Mouse (Mus musculus) gastrocnemius, adult 18-20 months (tissue): ENCODE data around the gene Arsg. TPM values are rescaled to one million over a fixed set of nuclear protein-coding genes. Genes with fewer than 3 reads are reported as not detected.

ENCODE experiments used
- DNase-seq: peaks from one replicate; pipeline ENCODE4 v3.0.0; 2021; ENCODE audit warnings: low spot score
- total RNA-seq, 2 experiments: library from RNA; stranded (reverse); gene quantifications; 2 replicates each; pipeline ENCODE4 v1.2.3; 2021

The Arsg gene
- total RNA-seq, 2 experiments from 2014 or later, result 1.2 to 1.6 TPM

DNA sequence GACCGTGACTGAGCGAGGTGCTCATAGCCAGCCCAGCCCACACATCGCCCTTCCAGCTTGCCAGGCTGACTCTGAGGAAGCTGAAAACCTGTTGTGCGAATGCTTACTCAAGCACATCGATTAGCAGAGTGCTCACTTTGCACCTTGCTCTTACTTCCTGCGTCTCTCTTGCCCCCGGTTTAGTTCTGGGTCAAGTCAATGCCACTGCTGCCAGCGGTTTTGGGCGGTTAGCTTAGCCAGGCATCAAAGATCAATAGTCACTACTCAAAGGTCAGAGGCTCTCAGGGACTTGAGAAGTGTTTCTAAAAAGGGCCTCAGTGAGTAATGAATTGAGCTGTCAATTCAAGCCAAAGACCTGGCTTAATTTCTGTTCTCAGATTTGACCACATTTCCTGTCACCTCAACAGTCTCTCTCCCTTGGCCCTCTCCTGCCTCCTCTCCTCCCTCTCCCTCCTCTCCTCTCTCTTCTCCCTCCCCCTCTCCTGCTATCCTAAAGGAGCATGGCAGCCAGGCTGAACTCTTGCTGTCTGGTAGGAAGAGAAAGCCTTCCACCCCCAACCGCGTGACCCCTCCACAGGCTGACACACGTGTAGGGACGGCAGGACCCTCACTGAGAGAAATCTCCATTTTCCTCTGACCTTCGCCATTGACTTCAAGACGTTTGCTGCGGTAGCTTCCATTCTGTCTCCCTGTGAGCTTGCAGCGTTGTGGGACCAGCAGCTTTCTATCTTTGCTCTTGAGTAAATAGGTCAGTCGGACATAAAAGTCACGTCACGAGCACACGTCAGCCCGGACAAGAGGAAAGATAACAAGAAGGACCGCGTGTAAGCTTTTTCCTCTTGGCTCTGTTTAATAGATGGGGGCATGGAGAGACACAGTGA lies 22.0 kb downstream of the Arsg start:
- DNase-seq, result no peak

DNA sequence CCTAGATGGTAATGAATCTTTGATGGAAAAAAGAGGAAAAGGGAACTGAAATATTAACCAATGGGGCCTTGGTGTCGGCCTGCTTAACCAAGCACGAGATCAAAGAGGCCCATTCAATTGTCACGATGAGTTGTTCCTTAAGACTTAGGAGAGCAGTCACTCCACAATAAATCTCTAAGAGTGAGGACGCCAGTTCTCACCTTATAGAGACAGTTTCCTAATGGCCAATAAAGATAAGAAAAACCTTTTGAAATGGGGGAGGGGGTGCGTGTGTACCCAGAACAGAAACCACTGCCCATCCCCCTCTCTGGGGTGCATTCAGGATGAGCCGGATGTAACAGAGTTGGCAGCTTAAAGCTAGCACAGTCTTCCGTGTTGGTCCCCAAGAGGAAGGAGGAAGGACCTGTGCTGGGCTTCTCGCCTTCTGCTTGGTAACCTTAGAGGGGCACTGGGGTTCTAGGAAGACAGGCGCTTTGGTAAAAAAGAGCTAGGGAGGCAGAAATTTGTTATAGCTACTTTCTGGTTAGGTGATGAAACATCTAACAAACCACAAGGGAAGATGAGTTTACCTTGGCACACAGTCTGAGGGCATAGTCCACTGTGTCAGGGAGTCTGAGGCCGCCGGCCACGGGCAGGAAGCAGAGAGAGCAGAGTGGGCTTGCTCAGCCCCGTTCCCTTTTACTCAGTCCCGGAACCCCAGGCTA lies 22.7 kb downstream of the Arsg start:
- no peak for DNase-seq

DNA sequence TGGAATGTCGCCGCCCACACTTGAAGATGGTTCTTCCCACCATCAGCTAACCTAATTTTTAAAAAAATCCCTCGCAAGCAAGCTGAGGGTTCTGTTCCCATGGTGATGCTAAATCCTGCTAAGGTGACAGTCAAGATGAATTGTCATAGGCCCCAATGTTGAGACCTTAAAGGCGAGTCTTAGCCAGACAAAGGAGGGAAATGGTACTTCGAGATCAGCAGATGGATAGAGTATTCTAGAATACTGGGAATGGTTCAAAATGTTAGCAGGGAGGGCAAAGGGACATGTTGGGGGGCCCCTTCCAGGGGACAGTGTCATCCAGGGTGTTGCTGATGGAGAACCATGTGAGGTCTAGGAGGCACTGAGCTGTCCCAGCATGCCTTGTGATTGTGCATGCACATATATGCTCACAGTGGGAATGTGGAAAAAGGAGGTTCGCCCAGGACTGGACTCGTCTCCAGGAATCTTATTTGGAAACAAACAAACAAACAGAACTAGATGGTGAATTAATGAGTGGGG lies 23.4 kb downstream of the Arsg start:
- no peak for DNase-seq

DNA sequence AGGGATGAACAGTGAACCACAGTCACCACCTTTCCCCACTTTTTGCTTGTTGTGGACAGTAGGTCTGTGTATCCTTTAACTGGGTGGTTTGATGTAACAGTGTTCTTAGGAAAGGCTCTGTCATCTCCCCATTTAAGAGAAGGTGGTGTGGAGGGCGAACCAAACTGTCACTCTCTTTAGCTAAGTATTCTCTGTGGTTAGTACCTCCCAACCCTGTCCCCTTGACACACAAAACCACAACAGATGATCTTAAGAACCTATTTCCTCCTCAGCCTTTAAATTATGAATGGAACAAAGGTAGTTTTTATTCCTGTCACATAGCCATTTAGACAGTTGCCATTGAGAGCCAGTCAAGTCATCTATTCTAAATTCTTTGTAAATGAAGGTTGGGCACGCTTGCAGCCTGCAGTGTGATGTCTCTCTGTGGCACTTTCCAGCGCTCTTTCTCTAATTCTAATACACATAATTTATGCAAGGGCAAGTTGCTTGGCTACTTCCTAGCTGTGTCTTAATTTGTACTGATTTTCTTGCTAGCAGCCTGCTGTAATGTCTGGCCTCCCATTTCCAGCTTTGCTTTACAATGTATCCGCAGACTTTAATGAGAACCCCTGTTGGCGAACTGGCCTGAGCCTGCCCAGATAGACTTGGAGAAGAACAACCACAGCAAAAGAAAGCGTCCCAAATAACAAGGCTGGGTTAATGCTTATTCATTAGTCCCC lies 24.0 kb downstream of the Arsg start:
- DNase-seq, result no peak

DNA sequence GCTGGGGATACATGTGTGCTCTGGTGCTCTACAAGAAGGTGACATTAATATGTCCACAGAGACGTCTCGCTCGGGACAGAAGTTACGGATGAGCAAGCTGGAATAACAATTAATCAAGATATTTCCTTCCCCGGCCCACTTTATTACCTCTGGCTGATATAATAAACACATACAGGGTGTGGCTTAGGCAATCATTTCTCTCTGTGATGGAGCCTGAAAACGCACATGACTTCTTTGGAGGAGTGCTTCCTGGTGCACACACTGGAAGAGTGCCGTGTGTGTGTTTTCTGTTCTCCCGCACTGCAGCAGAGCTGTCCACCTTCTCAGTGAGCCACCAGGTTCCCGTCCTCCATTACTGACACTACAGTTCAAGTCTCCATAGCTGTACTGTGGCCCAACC lies 24.8 kb downstream of the Arsg start:
- no peak for DNase-seq

DNA sequence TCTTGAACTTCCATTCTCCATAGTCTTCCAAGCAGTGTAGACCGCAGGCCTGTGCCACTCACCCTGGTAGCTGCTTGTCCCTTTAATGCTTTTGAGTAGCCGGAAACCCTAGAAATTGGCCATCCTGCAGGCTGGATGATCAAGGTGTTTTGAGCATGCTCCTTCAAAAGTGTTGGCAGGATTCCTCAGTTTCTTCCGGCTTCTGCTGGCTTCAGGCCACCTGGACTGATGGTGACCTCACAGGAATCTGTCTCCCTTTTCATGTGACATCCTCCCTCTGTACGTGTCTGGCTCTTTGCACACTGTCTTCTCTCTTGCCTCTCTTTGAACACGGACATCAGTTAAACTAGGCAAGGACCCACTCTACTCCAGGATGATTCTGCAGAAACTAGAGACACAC lies 27.0 kb downstream of the Arsg start:
- DNase-seq, result no peak

DNA sequence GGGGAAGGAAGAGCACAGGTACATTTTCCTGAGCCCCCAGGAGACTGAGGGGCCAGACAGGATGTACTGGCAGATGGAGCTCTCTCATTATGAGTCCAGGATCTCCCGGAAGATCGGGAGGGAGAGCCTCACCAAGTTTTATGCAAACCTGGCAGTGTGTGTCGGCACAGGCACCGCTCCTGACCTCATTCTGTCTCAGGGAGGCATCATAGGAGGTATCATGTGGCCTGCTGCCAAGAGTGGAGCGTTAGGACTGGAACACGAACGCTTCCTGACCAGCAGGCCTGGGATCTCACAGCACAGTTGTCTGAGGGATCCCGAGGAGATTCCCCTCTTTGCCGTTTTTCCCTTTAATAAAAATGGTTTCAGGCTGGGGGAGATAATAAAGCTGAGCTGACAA lies 31.8 kb downstream of the Arsg start:
- DNase-seq, result peak; percentile 36

DNA sequence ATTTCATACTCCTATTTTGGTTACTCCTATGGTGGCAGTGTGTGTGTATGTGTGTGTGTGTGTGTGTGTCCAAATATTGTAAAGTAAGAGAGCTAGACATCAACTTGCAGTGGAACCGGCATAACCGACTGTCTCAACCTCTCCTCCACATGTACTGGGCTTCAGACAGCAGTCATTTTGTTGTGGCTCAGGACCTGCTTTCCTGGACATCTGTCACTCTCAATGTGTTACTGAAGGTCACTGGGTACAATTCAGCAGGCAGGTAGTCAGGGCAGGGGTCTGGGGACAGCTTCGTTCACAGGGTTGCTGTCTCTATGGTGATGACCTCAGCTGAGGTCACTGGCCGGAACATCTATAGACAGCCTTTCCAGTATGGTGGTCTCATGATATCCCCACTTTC lies 32.6 kb downstream of the Arsg start:
- no peak for DNase-seq

DNA sequence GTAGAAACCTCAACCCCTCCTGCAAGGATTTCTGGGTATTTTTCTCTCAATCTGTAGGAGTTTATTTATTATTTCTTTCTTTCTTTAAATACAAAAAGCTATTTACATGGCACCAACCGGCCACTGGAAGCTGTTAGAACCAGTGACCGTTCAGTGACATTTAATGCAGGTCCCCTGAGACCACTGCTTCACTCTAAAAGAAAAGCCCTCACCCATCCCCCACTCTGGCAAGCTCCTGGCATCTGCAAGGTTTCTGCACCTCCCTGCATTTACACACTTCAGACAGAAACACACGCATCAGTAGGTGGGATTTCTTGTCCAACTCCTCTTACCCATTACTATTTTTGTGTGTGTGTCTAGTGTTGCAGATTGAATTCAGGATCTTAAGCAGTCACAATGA lies 33.9 kb downstream of the Arsg start:
- DNase-seq, result no peak

DNA sequence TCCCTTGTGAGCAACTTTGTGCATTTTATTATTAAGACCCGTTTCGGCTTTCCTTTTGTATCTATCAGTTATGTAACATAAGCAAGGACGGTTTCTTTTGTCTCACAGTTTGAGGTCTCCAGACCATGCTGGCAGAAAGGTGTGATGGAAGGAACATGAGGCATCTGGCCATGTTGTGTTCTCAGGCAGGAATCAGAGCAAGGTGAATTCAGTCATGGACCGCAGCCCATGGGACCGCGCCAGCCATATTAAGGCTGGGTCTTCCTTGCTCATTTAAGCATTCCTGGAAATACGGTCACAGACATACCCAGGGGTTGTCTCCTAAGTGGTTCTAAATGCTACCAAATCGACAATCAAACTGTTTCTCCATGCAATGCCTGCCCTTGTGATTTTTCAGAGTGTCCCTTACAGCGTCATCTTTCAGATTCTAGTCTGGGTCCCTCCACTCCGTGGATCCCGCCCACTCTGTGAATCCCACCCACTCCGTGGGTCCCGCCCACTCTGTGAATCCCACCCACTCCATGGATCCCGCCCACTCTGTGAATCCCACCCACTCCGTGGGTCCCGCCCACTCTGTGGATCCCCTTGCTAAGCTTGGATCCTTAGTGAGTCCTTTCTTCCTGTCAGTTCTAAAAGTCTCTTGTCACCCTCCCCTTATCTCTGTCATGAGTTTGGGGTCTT lies 40.0 kb downstream of the Arsg start:
- no peak for DNase-seq

DNA sequence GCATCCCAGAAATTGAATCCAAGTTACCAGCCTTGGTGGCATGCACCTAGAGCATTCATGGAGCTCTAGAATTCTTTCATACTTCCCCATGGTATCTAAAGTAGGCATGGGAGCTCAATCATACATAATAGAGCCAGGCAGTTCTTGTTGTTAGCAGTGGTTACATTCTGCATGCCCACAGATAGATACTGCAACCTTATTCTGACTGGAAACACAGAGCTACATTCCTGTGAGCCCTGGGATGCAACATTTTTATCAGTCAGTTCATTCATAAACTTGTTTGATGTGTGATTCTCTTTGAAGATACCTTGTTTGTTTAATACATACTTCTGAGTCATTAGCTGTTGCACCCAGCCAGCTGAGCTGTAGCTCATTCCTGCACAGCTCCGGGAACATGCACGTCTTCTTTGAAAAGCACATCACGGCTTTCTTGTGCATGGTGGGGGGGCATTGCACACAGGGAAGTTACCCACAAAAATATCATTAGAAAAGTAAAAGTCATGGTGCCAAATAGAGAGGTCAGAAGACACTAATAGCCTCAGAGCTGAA lies 41.0 kb downstream of the Arsg start:
- DNase-seq, result no peak

DNA sequence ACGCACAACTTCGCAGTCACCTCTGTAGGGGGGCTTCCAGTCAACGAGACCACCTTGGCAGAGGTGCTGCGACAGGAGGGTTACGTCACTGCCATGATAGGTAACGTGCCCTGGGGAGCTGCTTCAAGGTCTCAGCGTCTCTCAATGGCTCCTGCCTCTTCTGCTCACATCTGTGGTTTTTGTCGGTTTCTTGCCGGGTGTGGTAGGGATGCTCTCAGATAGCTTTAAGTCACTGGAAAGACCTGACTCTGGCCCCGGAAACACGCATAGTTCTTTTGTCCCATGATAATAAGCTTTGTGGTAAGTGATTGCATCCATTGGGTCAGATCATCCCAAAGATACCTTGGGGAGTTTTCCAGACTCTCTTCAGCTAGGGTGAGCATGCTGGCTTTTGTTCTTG lies 44.2 kb downstream of the Arsg start:
- DNase-seq, result no peak

DNA sequence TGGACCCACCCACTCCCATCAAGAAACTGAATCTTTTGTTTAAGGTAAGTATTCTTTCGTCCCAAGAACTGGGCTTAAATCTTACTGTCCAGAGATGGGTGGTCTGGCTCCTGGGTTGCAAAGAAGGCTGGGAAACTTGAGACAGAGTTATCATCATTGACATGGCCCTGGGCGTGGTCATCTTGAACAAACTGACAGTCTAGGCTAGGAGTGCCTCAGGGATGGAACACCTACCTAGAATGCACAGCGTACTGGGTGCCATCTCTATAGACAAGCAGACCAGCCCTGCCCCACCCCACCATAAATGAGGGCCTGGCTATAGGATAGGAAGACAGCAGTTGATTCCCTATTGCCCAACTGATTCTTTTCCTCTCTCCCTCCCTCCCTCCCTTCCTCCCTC lies 44.6 kb downstream of the Arsg start:
- no peak for DNase-seq

DNA sequence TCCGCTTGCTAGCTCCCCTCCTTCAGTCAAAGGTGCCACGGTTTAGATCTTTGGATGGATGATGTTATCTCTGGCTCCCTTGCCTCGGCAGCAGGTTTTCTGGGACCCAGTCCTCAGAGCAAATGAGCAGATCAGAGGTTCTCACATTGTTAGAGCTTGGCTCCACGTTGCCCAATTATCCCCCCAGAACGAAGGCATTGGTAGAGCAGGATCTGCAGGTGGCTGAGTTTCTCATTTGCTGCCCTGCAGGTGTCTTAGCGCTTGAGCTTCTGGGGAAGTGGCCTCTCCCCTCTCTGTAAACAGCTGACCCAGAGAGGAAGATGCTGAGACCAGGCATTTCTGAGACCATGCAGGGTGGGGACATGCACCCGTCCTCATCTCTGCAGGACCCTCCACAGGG lies 47.8 kb downstream of the Arsg start:
- DNase-seq, result no peak

DNA sequence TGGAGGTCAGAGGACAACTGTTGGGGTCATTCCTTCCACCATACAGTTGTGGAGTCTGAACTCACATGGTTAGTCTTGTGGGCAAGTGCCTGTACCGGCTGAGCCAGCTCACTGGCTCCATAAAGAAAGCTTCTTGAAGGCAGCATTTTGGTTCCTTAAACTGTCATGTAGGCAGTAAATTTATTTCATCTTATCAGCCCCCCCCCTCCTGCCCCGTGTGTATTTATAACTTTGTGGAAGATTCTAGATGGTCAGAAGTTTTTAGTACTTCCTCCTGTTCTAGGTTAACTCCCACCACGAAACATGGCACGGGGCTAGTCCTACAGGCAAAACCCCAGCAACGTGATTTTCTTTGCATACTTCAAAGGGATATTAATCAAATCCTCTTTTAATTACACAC lies 51.7 kb downstream of the Arsg start:
- no peak for DNase-seq

DNA sequence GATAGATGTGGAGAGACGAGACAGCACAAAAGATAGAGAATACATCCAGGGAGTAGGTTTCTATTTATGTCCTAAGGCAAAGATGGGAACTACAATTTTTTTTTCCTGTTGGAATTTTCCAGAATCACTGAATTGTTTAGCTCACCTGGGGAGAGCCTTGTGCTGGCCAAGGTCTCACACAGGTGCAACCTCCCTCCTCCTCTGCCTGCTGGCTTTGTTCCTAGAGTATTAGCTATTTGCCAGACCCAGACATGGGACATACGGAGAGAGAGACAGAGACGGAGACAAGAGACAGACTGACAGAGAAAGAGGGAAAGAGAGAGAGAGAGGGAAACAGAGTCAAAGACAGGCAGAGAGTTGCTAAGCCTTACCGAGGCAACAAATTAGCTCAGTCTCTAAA lies 52.4 kb downstream of the Arsg start:
- DNase-seq, result no peak

DNA sequence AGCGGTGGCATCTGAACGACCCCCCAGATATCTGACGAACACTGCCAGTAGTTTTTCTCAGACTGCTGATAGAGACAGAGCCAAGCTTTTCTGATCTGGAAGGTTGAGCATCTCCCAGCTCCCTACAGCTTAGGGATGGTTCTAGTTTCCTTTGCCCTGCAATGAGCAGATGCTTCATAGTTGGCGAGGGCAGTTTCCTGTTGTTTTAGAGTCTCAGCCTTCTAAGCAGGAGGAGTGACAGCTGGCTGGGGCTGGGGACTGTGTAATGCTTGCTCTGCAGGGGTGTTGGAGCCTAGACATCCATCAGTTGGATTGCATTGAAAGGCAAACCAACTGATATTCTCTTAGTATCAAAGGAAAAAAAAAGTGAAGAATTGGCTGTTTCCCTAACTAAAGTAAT lies 56.9 kb downstream of the Arsg start:
- DNase-seq, result no peak

DNA sequence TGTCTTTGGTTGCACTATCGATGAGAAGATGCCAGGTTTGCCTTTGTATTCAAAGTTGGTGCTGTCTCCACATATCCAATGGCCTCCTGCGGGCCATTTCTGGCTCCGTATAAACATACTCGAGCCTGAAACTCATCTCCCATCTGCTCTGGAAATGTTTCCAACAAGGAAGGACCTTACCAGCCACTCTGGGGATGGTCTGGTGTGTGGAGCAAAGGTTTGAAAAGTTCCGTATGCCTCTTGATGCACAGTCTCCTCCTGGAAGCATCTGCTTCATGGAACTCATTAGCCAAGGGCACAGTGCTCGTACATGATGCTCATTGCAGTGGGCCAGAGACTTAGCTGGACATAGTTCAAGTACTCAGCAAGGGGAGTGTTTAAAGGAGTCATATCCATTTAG lies 62.8 kb downstream of the Arsg start:
- no peak for DNase-seq

DNA sequence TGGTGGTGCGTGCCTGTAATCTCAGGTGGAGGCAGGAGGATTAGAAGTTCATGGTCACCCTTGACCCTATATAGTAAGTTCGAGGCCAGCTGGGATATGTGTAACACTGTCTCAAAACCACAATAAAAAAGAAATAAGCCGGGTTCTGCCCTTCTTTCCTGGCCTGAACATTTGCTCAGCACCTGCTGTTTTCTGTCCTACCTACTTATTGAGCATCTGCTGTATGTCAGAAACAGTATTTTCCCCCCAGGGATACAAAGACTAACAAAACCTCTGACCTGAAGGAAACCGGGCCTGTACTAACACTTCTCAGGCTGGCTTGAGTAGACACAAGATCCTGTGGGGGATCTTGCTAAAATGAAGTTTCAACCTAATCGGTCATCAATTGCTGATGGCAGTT lies 63.8 kb downstream of the Arsg start:
- no peak for DNase-seq

DNA sequence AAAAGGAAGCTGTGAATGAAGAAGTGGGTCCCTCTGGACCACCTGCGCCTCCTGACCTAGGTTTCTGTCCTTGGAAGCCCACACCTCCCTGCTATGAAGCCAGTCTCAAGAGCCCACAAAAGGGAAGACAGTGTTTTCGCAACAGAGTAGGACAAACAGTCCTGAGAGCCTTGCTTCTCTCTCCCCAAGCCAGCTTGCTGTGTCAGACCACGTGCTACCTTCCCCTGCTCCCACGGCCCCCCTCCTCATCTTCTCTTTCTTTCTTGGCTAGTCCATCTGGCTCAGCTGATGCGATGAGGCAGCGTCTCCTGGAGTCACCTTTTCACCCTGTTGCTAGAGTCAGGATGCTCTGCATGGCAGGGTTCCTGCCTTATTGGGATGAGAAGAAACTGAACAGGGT lies 66.1 kb downstream of the Arsg start:
- DNase-seq, result peak; percentile 5

DNA sequence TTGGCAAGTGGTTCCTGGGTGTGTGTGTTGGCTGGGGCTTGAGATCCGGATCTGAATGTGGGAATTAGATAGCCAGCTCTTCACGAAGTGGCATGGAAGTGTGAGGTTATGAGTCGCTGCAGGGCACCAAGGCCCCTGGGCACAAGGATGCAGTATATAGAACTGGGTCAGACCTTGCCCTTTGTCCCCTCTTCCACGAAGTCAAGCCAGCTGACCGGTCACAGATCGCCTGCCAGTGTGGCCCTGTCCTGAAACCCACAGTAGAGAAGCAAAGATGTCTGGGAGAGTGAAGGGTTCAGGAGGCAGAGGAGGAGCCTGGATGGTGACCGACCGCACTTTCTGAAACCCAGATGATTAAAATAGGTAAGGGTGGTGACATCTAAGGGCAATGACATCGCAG lies 70.3 kb downstream of the Arsg start:
- no peak for DNase-seq
